Mouse (Mus musculus): ENCODE data around the gene Ran.

DNA sequence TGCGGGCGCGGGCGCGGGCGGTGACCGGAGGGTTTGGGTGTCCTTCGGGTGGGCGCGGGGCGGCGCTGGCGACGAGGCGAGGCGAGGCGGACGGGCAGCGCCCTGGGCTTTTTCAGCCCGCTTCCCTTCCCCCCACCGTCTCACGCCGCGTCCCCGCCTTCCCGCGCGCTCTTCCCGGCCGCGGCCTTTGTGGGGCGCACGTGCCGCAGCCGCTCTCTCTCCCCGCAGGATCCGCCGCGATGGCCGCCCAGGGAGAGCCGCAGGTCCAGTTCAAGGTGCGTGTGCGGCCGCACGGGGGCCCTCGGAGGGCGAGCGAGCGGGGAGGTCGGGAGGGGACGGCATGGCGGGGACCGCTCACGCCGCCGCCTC lies 415 bp downstream of the Ran start:
- TF ChIP-seq EP300 (IDR thresholded peaks at IDR 0.05; ENCODE audit: low read depth): no peak
- no peak for TF ChIP-seq CTCF (IDR thresholded peaks at IDR 0.05; ENCODE audit: low read depth)

Measured in liver, embryonic 14.5 days (tissue).